ENCODE assay signal across 19 mouse cellular contexts in genomic region chr3:9562649-9563328, GRCm38 (mm10). TPM values are rescaled to one million over a fixed set of nuclear protein-coding genes. Genes with fewer than 3 reads are reported as not detected.
DNase-seq lines count a peak whose midpoint lies in the region; ATAC-seq and TF ChIP-seq lines count a peak whose summit lies in the region.
"Had no signal": no experiment of that assay in that cellular context is flagged by ENCODE, and none has a peak within 500 bp of the region (broad histone marks: within the 10 kb centered on the region; RNA-seq: fewer than 3 reads in every experiment).

No protein-coding gene starts in this region.

- no peak; the same call in 1 of the 2 replicates for ATAC-seq in kidney, postnatal 0 days (replicated peaks; ENCODE audit: low FRiP score, low read depth)
- ATAC-seq in midbrain, embryonic 13.5 days: 0 out of 2 replicates have a peak, but pooled peaks have one; percentile 56
- ATAC-seq in midbrain, embryonic 14.5 days (ENCODE audit: low FRiP score, low TSS enrichment): no peak
- peak; percentile 93 for ATAC-seq in lung, postnatal 0 days
- ATAC-seq in neural tube, embryonic 15.5 days (ENCODE audit: low FRiP score): no peak
- ATAC-seq: CD4-positive, CD25-positive, alpha-beta regulatory T cell, adult 4 months had no signal

- no peak overlapping the region for H3K9ac ChIP-seq in kidney, postnatal 0 days (ENCODE audit: low read depth, low read length)
- H3K9ac ChIP-seq in midbrain, embryonic 13.5 days (replicated peaks): no peak overlapping the region
- no peak overlapping the region for H3K9ac ChIP-seq in midbrain, embryonic 14.5 days (replicated peaks; ENCODE audit: low read length)
- no peak overlapping the region for H3K9ac ChIP-seq in lung, postnatal 0 days (replicated peaks; ENCODE audit: low read depth)
- no peak overlapping the region for H3K9ac ChIP-seq in neural tube, embryonic 15.5 days (replicated peaks)
- H3K9ac ChIP-seq: embryonic facial prominence, embryonic 15.5 days; limb, embryonic 15.5 days; stomach, embryonic 15.5 days had no signal

- WGBS in kidney, postnatal 0 days: 65% methylated on average over 11 of the region's 11 CpGs
- 89% methylated on average over 11 of the region's 11 CpGs for WGBS in midbrain, embryonic 13.5 days
- WGBS in midbrain, embryonic 14.5 days: 92% methylated on average over 11 of the region's 11 CpGs
- 61% methylated on average over 11 of the region's 11 CpGs for WGBS in lung, postnatal 0 days
- WGBS in neural tube, embryonic 15.5 days: 86% methylated on average over 11 of the region's 11 CpGs

- no peaks in the 10 kb centered on the region for H3K27me3 ChIP-seq in kidney, postnatal 0 days (ENCODE audit: insufficient read depth, low read length)
- no peaks in the 10 kb centered on the region for H3K27me3 ChIP-seq in midbrain, embryonic 13.5 days
- H3K27me3 ChIP-seq in midbrain, embryonic 14.5 days (ENCODE audit: control insufficient read depth, insufficient read depth, low read length): no peaks in the 10 kb centered on the region
- H3K27me3 ChIP-seq in lung, postnatal 0 days (replicated peaks; ENCODE audit: insufficient read depth, low read length): no peaks in the 10 kb centered on the region
- no peaks in the 10 kb centered on the region for H3K27me3 ChIP-seq in neural tube, embryonic 15.5 days (replicated peaks)
- H3K27me3 ChIP-seq: embryonic facial prominence, embryonic 15.5 days; limb, embryonic 15.5 days; stomach, embryonic 15.5 days had no signal

- DNase-seq in kidney, postnatal 0 days (ENCODE audit: low spot score): peak; percentile 73
- no peak for DNase-seq in kidney, adult 8-10 months
- no peak for DNase-seq in midbrain, embryonic 14.5 days
- peak; percentile 92 for DNase-seq in lung, postnatal 0 days (ENCODE audit: low spot score)
- no peak for DNase-seq in cerebellum, adult 18-20 months
- DNase-seq: adrenal gland, adult 2 months; cerebellum, postnatal 10 days; gastrocnemius, postnatal 25 days; heart, postnatal 10 days had no signal

- H3K36me3 ChIP-seq in kidney, postnatal 0 days (ENCODE audit: insufficient read depth, low read length): no peaks in the 10 kb centered on the region
- H3K36me3 ChIP-seq in midbrain, embryonic 13.5 days: no peaks in the 10 kb centered on the region
- H3K36me3 ChIP-seq in midbrain, embryonic 14.5 days (ENCODE audit: control insufficient read depth, insufficient read depth, low read length): no peaks in the 10 kb centered on the region
- H3K36me3 ChIP-seq in lung, postnatal 0 days (ENCODE audit: insufficient read depth, low read length): no peaks in the 10 kb centered on the region
- H3K36me3 ChIP-seq in neural tube, embryonic 15.5 days: peaks cover 7% of the 10 kb centered on the region; the same call in 1 of the 2 replicates
- H3K36me3 ChIP-seq: embryonic facial prominence, embryonic 15.5 days; forebrain, embryonic 10.5 days; G1E; stomach, embryonic 15.5 days had no signal

- no peaks in the 10 kb centered on the region for H3K9me3 ChIP-seq in kidney, postnatal 0 days (replicated peaks; ENCODE audit: low read length)
- no peaks in the 10 kb centered on the region for H3K9me3 ChIP-seq in midbrain, embryonic 13.5 days
- H3K9me3 ChIP-seq in midbrain, embryonic 14.5 days (ENCODE audit: control insufficient read depth, low read length): no peaks in the 10 kb centered on the region
- no peaks in the 10 kb centered on the region for H3K9me3 ChIP-seq in lung, postnatal 0 days (ENCODE audit: low read length)
- no peaks in the 10 kb centered on the region for H3K9me3 ChIP-seq in neural tube, embryonic 15.5 days (replicated peaks)
- H3K9me3 ChIP-seq: embryonic facial prominence, embryonic 15.5 days; forebrain, embryonic 10.5 days; G1E; limb, embryonic 15.5 days; stomach, embryonic 15.5 days had no signal

- no peak for TF ChIP-seq CTCF in kidney, postnatal 0 days (IDR thresholded peaks at IDR 0.05; ENCODE audit: low read depth)
- no peak for TF ChIP-seq CTCF in lung, postnatal 0 days (IDR thresholded peaks at IDR 0.05)

- H3K27ac ChIP-seq in kidney, postnatal 0 days: no peak overlapping the region
- H3K27ac ChIP-seq in midbrain, embryonic 13.5 days: no peak overlapping the region
- no peak overlapping the region for H3K27ac ChIP-seq in midbrain, embryonic 14.5 days (replicated peaks; ENCODE audit: low read depth, low read length)
- H3K27ac ChIP-seq in lung, postnatal 0 days (ENCODE audit: low read length): no peak overlapping the region
- H3K27ac ChIP-seq in neural tube, embryonic 15.5 days (replicated peaks): 0 out of 2 replicates have a peak overlapping the region, but pooled peaks have one; percentile 10
- H3K27ac ChIP-seq: embryonic facial prominence, embryonic 15.5 days; forebrain, embryonic 10.5 days; limb, embryonic 15.5 days; macrophage; stomach, embryonic 15.5 days had no signal

- no peak overlapping the region for H3K4me3 ChIP-seq in kidney, postnatal 0 days (replicated peaks; ENCODE audit: low read depth, low read length)
- no peak overlapping the region for H3K4me3 ChIP-seq in midbrain, embryonic 13.5 days (replicated peaks)
- no peak overlapping the region for H3K4me3 ChIP-seq in midbrain, embryonic 14.5 days (replicated peaks; ENCODE audit: low read depth, low read length)
- no peak overlapping the region for H3K4me3 ChIP-seq in lung, postnatal 0 days (ENCODE audit: low read depth, low read length)
- no peak overlapping the region for H3K4me3 ChIP-seq in neural tube, embryonic 15.5 days (replicated peaks)
- H3K4me3 ChIP-seq: embryonic facial prominence, embryonic 15.5 days; forebrain, embryonic 10.5 days; limb, embryonic 15.5 days; stomach, embryonic 15.5 days had no signal

- TF ChIP-seq EP300 in lung, postnatal 0 days (IDR thresholded peaks at IDR 0.05): no peak

- H3K4me1 ChIP-seq in kidney, postnatal 0 days (replicated peaks; ENCODE audit: insufficient read depth, low read length): peaks cover 4% of the 10 kb centered on the region
- H3K4me1 ChIP-seq in midbrain, embryonic 13.5 days (replicated peaks): peaks cover 8% of the 10 kb centered on the region
- peaks cover under 1% of the 10 kb centered on the region for H3K4me1 ChIP-seq in midbrain, embryonic 14.5 days (ENCODE audit: control insufficient read depth, insufficient read depth, low read length)
- H3K4me1 ChIP-seq in lung, postnatal 0 days (ENCODE audit: insufficient read depth, low read depth, low read length): no peaks in the 10 kb centered on the region
- peaks cover 24% of the 10 kb centered on the region for H3K4me1 ChIP-seq in neural tube, embryonic 15.5 days
- H3K4me1 ChIP-seq: embryonic facial prominence, embryonic 15.5 days; stomach, embryonic 15.5 days had no signal

- H3K4me2 ChIP-seq in kidney, postnatal 0 days (ENCODE audit: low read length): no peak overlapping the region
- no peak overlapping the region for H3K4me2 ChIP-seq in midbrain, embryonic 13.5 days (replicated peaks)
- H3K4me2 ChIP-seq in midbrain, embryonic 14.5 days (ENCODE audit: low read length): no peak overlapping the region
- H3K4me2 ChIP-seq in lung, postnatal 0 days (replicated peaks; ENCODE audit: low read depth, low read length): no peak overlapping the region
- no peak overlapping the region for H3K4me2 ChIP-seq in neural tube, embryonic 15.5 days
- H3K4me2 ChIP-seq: embryonic facial prominence, embryonic 15.5 days; limb, embryonic 15.5 days; midbrain, embryonic 11.5 days; stomach, embryonic 15.5 days had no signal

RNA-seq across cellular contexts. Expression of gene Zfp704, which starts 47.1 kb away (rescaled TPM):
- polyA plus RNA-seq in kidney, postnatal 0 days (2015; fragmentation: Nextera tagmentation; extraction: Ambion mirVana): 7.9 and 8.6 TPM in 2 replicates
- polyA plus RNA-seq in midbrain, embryonic 13.5 days (2015; fragmentation: Nextera tagmentation; extraction: Ambion mirVana): 7.8 and 8.3 TPM in 2 replicates
- 14.8 and 14.9 TPM in 2 replicates for polyA plus RNA-seq in midbrain, embryonic 14.5 days (2014; fragmentation: Nextera tagmentation; extraction: Ambion mirVana)
- polyA plus RNA-seq in lung, postnatal 0 days (2015; fragmentation: Nextera tagmentation; extraction: Ambion mirVana): 5.9 and 7.7 TPM in 2 replicates
- polyA plus RNA-seq in neural tube, embryonic 15.5 days (2015; fragmentation: Nextera tagmentation; extraction: Ambion mirVana): 12.0 and 12.3 TPM in 2 replicates

Comparison
In these comparisons a context has a peak if more than half of its experiments do, and no peak if none do; other contexts are left out.
1. ATAC-seq: peak in midbrain, embryonic 13.5 days (single experiment) and lung, postnatal 0 days (single experiment); none in kidney, postnatal 0 days (single experiment), midbrain, embryonic 14.5 days (single experiment) and neural tube, embryonic 15.5 days (single experiment).
2. DNase-seq: peak in kidney, postnatal 0 days (single experiment) and lung, postnatal 0 days (single experiment); none in kidney, adult 8-10 months (0 of 2), midbrain, embryonic 14.5 days (single experiment) and cerebellum, adult 18-20 months (0 of 2).